Mouse (Mus musculus) heart, embryonic 12.5 days (tissue): ENCODE data around the gene Ecsit. TPM values are rescaled to one million over a fixed set of nuclear protein-coding genes. Genes with fewer than 3 reads are reported as not detected.
"Not testable (repeated sequence)": the region's sequence is repeated elsewhere in the genome, so short reads cannot be mapped to it uniquely, and the experiment has no call there.

Experiments used
- ATAC-seq: fragments of 200-750 bp; cut with Nextera tagmentation; 2 replicates; pipeline ENCODE4 v1.8.0; 2017; ENCODE audit warnings: moderate TSS enrichment, moderate library complexity; ENCODE audit not compliant: insufficient number of reproducible peaks, low FRiP score
- H3K27ac ChIP-seq: fragments of 300-500 bp; sonication (generic); 2 replicates; pipeline ENCODE4 v1.5.1; 2016; ENCODE audit warnings: mild to moderate bottlenecking, moderate library complexity; ENCODE audit not compliant: poor library complexity, severe bottlenecking
- H3K27me3 ChIP-seq: fragments of 300-500 bp; sonication (generic); replicated peaks from 2 replicates; pipeline ENCODE4 v1.6.1; 2016; ENCODE audit warnings: mild to moderate bottlenecking, moderate library complexity
- H3K36me3 ChIP-seq: fragments of 300-500 bp; sonication (generic); 2 replicates; pipeline ENCODE4 v1.6.1; 2016; ENCODE audit warnings: mild to moderate bottlenecking, moderate library complexity
- H3K4me1 ChIP-seq: fragments of 300-500 bp; sonication (generic); replicated peaks from 2 replicates; pipeline ENCODE4 v1.6.1; 2016; ENCODE audit warnings: mild to moderate bottlenecking
- H3K4me2 ChIP-seq: fragments of 300-500 bp; sonication (generic); 2 replicates; pipeline ENCODE4 v1.6.1; 2016; ENCODE audit warnings: mild to moderate bottlenecking, moderate library complexity
- H3K4me3 ChIP-seq: fragments of 300-500 bp; sonication (generic); 2 replicates; pipeline ENCODE4 v1.5.1; 2016; ENCODE audit warnings: mild to moderate bottlenecking
- H3K9ac ChIP-seq: fragments of 300-500 bp; sonication (generic); 2 replicates; pipeline ENCODE4 v1.6.1; 2016; ENCODE audit warnings: mild to moderate bottlenecking, moderate library complexity
- H3K9me3 ChIP-seq: fragments of 300-500 bp; sonication (generic); replicated peaks from 2 replicates; pipeline ENCODE4 v1.6.1; 2016; ENCODE audit warnings: mild to moderate bottlenecking, moderate library complexity
- WGBS: fragments of 180-500 bp; shearing (Covaris S2); methylation state at CpG from one replicate; pipeline ENCODE4 v1.1.7; 2016; 5-methylcytosine and 5-hydroxymethylcytosine counted together
- polyA plus RNA-seq: library from polyadenylated mRNA; unstranded; fragments of >200 nt; fragmentation: Nextera tagmentation; extraction: Ambion mirVana; gene quantifications from 2 replicates; pipeline ENCODE4 v1.2.1, GENCODE M21; 2016

The Ecsit gene
- polyA plus RNA-seq, 1 experiment from 2014 or later, result 49.3 TPM

DNA sequence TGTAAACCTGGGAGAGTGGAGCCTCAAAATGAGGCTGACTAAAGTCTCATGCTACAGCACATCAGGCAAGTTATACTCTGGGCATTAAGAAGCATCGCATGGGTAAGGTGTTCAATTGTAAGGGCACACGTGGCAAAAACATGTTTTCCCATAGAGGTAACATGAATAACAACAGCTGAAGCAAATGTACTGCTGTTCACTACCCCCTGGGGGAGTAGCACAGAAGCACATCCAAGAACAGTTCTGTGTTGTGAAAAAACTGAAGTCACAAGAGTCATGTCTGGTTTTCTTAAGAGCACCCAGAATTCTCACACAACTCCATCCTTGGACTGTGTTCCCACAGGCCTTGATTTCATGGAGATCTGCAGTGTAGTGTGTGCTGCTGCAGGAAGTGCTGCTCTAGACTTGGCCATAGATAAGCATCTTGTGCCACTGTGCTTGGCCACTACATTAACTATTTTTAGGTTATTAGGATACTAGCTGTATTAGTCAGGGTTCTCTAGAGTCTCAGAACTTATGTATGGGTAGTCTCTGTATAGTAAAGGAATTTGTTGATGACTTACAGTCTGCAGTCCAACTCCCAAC lies 1.9 kb upstream of the Ecsit start:
- H3K9ac ChIP-seq, result no peak overlapping the region
- WGBS, result 81% methylated on average over 2 of the region's 2 CpGs
- no peak for ATAC-seq

DNA sequence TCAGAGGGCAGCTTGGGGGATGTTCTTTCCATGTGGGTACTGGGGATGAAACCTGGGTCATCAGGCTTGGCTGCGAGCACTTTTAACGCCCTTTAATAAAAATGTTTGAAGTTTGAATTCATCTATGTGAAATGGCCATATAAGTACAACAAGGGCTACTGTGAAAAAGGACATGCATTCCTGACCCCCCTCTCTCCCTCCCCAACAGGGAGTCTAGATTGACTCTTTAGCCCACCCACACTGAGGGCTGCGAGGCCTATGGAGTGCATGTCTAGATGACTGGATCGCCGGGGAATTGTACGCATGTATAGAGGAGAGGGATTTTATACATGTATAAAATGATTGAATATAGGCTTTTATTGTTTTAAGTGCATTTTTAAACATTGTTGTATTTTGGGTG lies 774 bp upstream of the Ecsit start:
- Histone ChIP-seq H3K9ac (peak overlapping the region; percentile 82), H3K27me3 (no peaks in the 10 kb centered on the region), H3K27ac (peak overlapping the region; percentile 75), H3K4me1 (peaks cover 19% of the 10 kb centered on the region), H3K4me3 (peak overlapping the region; percentile 85), H3K36me3 (peaks cover 11% of the 10 kb centered on the region; the same call in 1 of the 2 replicates), H3K9me3 (no peaks in the 10 kb centered on the region), H3K4me2 (peak overlapping the region; percentile 83)
- no peak for ATAC-seq
- 77% methylated on average over 6 of the region's 6 CpGs for WGBS

More for the DNA sequence above, 1.9 kb upstream of the Ecsit start:
- H3K36me3 ChIP-seq, result peaks cover 11% of the 10 kb centered on the region; the same call in 1 of the 2 replicates
- H3K4me3 ChIP-seq, result no peak overlapping the region
- H3K4me2 ChIP-seq, result no peak overlapping the region
- peaks cover 19% of the 10 kb centered on the region for H3K4me1 ChIP-seq
- H3K27me3 ChIP-seq, result no peaks in the 10 kb centered on the region
- H3K27ac ChIP-seq, result no peak overlapping the region
- no peaks in the 10 kb centered on the region for H3K9me3 ChIP-seq

DNA sequence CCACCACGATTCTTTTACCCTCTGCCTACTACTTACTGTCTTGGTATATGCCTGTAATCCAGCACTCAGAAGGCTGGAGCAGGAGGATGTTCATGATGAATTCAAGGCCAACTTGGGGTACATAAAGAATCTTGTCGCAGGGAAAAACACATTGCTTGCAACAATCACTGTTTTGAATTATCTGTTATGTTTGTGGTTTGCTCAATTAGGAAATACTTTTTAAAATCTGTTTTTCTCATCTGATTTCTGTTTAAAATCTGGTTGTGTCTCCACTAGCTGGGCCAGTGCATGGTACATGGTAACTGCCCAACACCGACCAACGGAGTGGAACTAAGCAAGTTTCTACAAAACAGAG lies 594 bp downstream of the Ecsit start:
- H3K4me1 ChIP-seq, result peaks cover 19% of the 10 kb centered on the region
- no peaks in the 10 kb centered on the region for H3K27me3 ChIP-seq
- no peak for ATAC-seq
- H3K9me3 ChIP-seq, result no peaks in the 10 kb centered on the region
- H3K4me2 ChIP-seq, result peak overlapping the region; percentile 83
- peak overlapping the region; percentile 82 for H3K9ac ChIP-seq
- WGBS, result 32% methylated on average over 4 of the region's 4 CpGs
- peak overlapping the region; percentile 30; the same call in 1 of the 2 replicates for H3K27ac ChIP-seq
- peak overlapping the region; percentile 85 for H3K4me3 ChIP-seq
- peaks cover 22% of the 10 kb centered on the region for H3K36me3 ChIP-seq

DNA sequence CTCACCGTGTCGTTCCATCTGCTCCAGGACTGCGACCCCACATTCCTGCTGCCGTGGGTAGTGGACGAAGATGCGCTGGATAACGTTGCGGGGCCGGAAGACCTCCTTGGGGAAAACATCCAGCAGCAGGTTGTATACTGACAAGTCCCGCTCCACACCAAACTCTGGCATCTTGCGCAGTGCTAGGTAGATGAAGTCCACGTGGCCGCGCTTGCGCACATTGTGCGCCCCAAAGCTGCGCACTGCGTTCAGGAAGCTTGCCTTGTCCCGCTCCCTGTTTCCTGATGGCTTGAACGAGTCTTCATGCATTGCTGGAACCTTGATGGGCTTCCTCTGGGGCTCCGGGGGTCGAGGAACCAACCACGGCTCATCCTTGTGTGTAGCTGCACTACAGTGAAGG lies 9.0 kb downstream of the Ecsit start:
- Histone ChIP-seq H3K4me1 (no peaks in the 10 kb centered on the region), H3K9ac (no peak overlapping the region), H3K9me3 (no peaks in the 10 kb centered on the region), H3K4me3 (no peak overlapping the region), H3K27ac (no peak overlapping the region), H3K4me2 (no peak overlapping the region), H3K27me3 (no peaks in the 10 kb centered on the region), H3K36me3 (peaks cover 64% of the 10 kb centered on the region)
- WGBS, result 91% methylated on average over 23 of the region's 23 CpGs
- ATAC-seq, result no peak

DNA sequence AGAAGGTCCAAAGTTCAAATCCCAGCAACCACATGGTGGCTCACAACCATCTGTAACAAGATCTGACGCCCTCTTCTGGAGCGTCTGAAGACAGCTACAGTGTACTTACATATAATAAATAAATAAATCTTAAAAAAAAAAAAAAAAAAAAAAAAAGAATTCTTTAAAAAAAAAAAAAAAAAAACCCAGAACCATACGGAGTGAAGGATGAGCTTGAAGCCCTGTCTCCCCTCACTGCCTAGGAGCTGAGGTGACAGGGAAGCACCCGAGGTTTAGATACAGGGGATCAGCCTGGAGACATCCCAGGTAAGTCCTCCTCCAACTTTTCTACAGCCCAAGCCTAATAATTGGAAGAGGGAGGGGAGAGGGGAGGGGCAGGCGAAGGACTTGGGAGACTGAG lies 9.5 kb downstream of the Ecsit start:
- H3K9me3 ChIP-seq, ATAC-seq, H3K9ac ChIP-seq, H3K4me1 ChIP-seq, H3K27me3 ChIP-seq, H3K4me3 ChIP-seq, H3K27ac ChIP-seq, H3K4me2 ChIP-seq: not testable (repeated sequence)
- WGBS, result 73% methylated on average over 5 of the region's 5 CpGs
- peaks cover 64% of the 10 kb centered on the region for H3K36me3 ChIP-seq

DNA sequence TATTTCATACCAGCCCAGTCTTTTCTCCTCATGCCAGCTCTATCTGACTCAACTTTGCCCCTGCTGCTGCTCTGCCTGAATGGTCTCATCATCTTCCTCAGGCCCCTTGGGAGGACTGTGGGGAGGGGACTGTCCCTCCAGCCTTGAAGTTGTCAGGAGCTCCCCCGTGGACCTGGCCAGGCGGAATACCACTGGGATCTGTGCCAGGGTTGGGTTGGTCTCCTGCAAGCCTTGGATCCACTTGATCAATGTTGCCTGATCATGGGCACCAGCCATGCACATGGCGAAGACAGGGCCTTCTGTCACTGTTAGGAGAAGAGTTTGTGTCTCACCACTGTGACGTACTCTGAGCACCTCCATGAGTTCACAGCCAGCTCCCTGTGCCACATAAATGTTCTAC lies 13.0 kb downstream of the Ecsit start:
- H3K9me3 ChIP-seq, result no peaks in the 10 kb centered on the region
- peaks cover 54% of the 10 kb centered on the region for H3K36me3 ChIP-seq
- peaks cover 15% of the 10 kb centered on the region for H3K4me1 ChIP-seq
- WGBS, result 91% methylated on average over 4 of the region's 4 CpGs
- H3K27ac ChIP-seq, result no peak overlapping the region
- H3K4me3 ChIP-seq, result no peak overlapping the region
- no peaks in the 10 kb centered on the region for H3K27me3 ChIP-seq
- H3K4me2 ChIP-seq, result no peak overlapping the region
- no peak for ATAC-seq
- no peak overlapping the region for H3K9ac ChIP-seq

DNA sequence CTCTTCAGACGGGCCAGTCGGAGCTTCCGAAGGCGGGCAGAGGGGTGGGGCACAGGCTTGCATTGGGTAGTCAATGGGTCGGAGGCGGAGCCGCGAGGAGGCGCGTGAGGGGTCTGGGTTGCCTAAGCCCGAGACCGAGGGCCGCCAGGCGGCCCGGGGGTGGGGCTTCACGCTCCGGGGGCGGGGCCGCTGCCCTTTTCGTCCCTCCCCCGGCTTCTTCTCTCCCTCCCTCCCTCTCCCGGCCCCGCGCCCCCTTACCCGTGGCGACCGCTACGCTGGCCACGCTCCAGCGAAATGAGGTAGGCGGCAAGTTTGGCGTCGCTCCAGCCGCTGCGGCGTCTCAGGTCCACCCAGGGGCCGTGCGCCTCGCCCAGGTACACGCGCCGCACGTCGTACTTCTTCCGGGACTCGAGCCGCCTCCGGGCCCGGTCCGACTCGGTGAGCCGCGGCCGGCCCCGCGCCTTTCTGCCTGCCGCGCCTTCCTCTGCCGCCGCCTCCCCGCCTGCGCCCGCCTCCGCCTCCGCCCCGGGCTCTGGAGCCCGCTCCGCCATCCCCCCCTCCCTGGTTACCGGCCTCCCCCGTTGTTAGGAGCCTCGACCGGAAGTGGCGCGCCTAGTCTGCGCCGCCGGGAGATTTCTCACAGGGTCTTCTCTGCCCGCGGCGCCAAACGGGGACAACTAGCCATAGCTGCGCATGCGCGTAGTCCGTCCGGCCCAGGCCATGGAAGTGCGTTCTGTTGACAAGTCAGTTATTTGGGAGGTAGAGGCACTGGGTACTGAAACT lies 14.3 kb downstream of the Ecsit start, which contains the start of the genes Gm49318 and Zfp653:
TSS of gene Gm49318 (minus strand) at position 469 of the 783 bp plus-strand sequence.
TSS of gene Zfp653 (minus strand) at position 586 of the 783 bp plus-strand sequence.
- Histone ChIP-seq H3K27ac (peak within 1 kb of the TSS; percentile 98), H3K4me3 (peak within 1 kb of the TSS; percentile 86), H3K9ac (peak within 1 kb of the TSS; percentile 92), H3K27me3 (no peaks in the 10 kb centered on the region), H3K4me1 (peaks cover 15% of the 10 kb centered on the region), H3K9me3 (no peaks in the 10 kb centered on the region), H3K4me2 (peak within 1 kb of the TSS; percentile 72), H3K36me3 (peaks cover 47% of the 10 kb centered on the region)
- under 1% methylated on average over 75 of the region's 87 CpGs for WGBS
- ATAC-seq, result peak; percentile 96

DNA sequence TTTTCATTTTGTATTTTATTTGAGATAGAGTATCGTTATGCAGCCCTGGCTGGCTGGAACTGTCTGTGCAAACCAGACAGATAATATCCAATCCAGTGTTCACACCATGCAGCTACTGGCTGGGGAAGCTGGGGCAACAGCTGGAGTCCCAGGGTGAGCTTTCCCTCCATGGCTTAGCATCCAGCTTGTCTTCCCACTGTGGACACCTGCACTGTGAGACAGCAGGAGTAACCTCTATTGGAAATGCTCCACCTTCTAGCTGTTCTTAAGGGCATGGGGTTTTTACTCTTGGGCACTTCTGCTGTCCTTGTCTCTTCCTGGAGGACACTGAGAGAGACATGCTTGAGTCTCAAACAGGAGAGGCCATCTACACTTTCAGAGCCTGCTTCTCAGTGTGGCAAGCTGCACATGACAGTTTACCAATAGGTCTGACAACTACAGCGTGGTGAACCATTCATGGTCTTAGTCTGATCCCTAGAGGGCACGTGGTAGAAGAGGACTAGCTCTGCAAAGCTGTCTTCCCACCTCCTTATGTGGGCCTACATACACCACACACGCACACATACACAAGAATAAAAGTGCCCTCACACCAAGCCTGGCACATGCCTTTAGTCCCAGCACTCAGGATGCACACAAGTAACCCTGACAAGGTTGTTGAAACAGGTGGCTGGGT lies 15.2 kb downstream of the Ecsit start:
- Histone ChIP-seq H3K4me2 (peak overlapping the region; percentile 72), H3K27ac (peak overlapping the region; percentile 45), H3K4me3 (peak overlapping the region; percentile 86), H3K4me1 (peaks cover 15% of the 10 kb centered on the region), H3K9ac (peak overlapping the region; percentile 58), H3K9me3 (no peaks in the 10 kb centered on the region), H3K27me3 (no peaks in the 10 kb centered on the region), H3K36me3 (peaks cover 53% of the 10 kb centered on the region)
- ATAC-seq, result no peak
- WGBS, result 62% methylated on average over 4 of the region's 4 CpGs

DNA sequence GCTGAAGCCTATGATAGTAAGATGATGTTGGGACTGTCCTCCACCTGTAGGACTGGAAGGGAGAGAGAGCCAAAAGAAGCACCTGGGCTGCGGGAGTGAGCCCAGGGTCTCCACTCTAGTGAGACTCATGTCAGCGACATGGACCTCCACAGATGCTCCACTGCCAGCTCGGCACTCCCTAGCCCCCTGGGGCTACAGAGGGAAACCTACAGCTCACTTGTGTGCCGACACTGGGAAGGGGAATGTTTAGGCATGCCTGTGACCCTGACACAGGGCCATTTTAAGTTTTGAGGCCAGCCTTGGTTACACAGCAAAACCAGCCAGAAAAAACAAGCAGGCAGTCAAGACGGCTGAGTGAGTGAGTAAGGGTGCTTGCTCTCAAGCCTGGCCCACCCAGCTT lies 18.0 kb downstream of the Ecsit start:
- ATAC-seq, result no peak
- no peaks in the 10 kb centered on the region for H3K9me3 ChIP-seq
- H3K9ac ChIP-seq, result no peak overlapping the region
- no peaks in the 10 kb centered on the region for H3K27me3 ChIP-seq
- H3K36me3 ChIP-seq, result peaks cover 52% of the 10 kb centered on the region
- H3K27ac ChIP-seq, result no peak overlapping the region
- H3K4me1 ChIP-seq, result peaks cover 15% of the 10 kb centered on the region
- H3K4me2 ChIP-seq, result no peak overlapping the region
- H3K4me3 ChIP-seq, result no peak overlapping the region
- WGBS, result 75% methylated on average over 5 of the region's 5 CpGs

DNA sequence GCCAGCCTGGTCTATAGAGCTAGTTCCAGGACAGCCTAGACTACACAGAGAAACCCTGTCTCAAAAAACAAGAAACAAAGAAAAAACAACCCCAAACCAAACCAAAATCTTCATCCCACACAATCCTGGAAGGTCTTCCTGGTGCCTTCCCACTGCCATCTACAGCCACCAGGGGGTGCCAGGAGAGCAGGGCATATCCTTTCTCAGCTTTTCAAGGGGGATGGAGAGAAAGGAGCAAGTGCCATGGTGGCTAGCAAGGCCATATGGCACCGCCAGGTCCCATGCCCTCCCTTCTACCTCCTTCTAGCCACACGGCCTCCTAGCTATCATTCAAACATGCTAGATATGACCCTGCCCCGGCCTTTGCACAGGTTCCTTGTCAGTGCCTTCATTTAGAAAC lies 18.8 kb downstream of the Ecsit start:
- no peaks in the 10 kb centered on the region for H3K27me3 ChIP-seq
- no peak for ATAC-seq
- H3K9me3 ChIP-seq, result no peaks in the 10 kb centered on the region
- H3K36me3 ChIP-seq, result peaks cover 58% of the 10 kb centered on the region
- no peak overlapping the region for H3K4me3 ChIP-seq
- H3K9ac ChIP-seq, result no peak overlapping the region
- no peak overlapping the region for H3K4me2 ChIP-seq
- H3K4me1 ChIP-seq, result peaks cover 15% of the 10 kb centered on the region
- WGBS, result 84% methylated on average over 3 of the region's 3 CpGs
- no peak overlapping the region for H3K27ac ChIP-seq

DNA sequence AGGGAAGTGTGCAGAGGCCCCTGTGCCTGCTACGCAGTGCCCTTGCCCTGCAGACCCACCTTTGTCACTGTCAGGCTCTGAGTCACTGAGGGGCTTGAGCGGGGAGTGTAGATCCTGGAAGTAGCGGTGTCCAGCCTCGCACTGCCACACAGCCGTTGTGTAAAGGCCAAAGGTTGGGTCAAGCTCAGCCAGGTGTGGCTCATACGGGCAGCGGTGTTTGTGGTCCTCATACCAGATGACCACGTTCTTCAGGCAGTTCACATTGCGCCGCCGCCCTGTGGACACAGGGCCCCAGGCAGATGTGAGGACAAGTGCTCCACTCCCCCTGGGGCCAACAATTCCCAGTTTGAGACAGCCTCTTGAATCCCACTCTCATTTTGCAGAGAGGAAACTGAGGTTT lies 19.6 kb downstream of the Ecsit start:
- Histone ChIP-seq H3K4me3 (no peak overlapping the region), H3K4me1 (peaks cover 15% of the 10 kb centered on the region), H3K4me2 (no peak overlapping the region), H3K27me3 (no peaks in the 10 kb centered on the region), H3K9me3 (no peaks in the 10 kb centered on the region), H3K27ac (no peak overlapping the region), H3K36me3 (peaks cover 63% of the 10 kb centered on the region), H3K9ac (no peak overlapping the region)
- ATAC-seq, result no peak
- 96% methylated on average over 11 of the region's 11 CpGs for WGBS
